34 mouse cellular contexts compared by ENCODE assay signal in the genomic region with DNA sequence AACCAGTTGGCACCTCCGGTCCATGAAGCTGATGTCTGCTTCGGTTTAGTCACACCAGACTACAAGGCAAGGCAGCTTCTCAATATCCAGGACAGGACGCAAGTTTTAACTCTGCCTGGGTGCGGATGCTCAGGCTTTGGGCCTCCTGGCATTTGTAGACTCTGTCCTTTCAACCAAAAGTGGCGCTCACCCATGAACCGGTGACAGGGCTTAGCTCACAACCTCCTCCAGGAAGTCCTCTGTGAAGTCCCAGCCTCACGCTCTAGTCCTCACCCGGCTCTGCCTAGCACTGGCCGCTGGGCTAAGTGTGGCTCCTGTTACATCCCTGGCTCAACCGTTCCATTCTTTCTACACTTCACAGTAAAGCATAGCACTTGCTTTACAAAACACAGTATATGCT. TPM values are rescaled to one million over a fixed set of nuclear protein-coding genes. Genes with fewer than 3 reads are reported as not detected.
A peak's percentile ranks its signal among the peaks of the same experiment; 100 is the strongest.
DNase-seq lines count a peak whose midpoint lies in the region; ATAC-seq and TF ChIP-seq lines count a peak whose summit lies in the region.
"Had no signal": no experiment of that assay in that cellular context is flagged by ENCODE, and none has a peak within 500 bp of the region (broad histone marks: within the 10 kb centered on the region; RNA-seq: fewer than 3 reads in every experiment).

No protein-coding gene starts in this region.

- H3K9me3 ChIP-seq in heart, embryonic 13.5 days, result no peaks in the 10 kb centered on the region
- H3K9me3 ChIP-seq in lung, embryonic 14.5 days (ENCODE audit: low read depth, low read length), result no peaks in the 10 kb centered on the region
- H3K9me3 ChIP-seq: forebrain, embryonic 10.5 days; forebrain, embryonic 15.5 days; G1E; hindbrain, embryonic 12.5 days; kidney, embryonic 15.5 days; limb, embryonic 12.5 days; liver, embryonic 15.5 days; lung, embryonic 15.5 days; neural tube, embryonic 12.5 days had no signal

- 55% methylated on average over 10 of the region's 10 CpGs for WGBS in heart, embryonic 13.5 days
- WGBS in lung, embryonic 14.5 days, result 89% methylated on average over 10 of the region's 10 CpGs

- H3K4me3 ChIP-seq in heart, embryonic 13.5 days, result peak overlapping the region; percentile 77
- no peak overlapping the region for H3K4me3 ChIP-seq in lung, embryonic 14.5 days (ENCODE audit: low read depth, low read length)
- H3K4me3 ChIP-seq: embryonic facial prominence, embryonic 13.5 days; forebrain, embryonic 10.5 days; forebrain, embryonic 15.5 days; hindbrain, embryonic 12.5 days; kidney, embryonic 15.5 days; left cerebral cortex, adult 2 months; limb, embryonic 12.5 days; liver, embryonic 15.5 days; lung, embryonic 15.5 days; neural tube, embryonic 12.5 days had no signal

- DNase-seq in heart, adult 11 months, result peak; percentile 90
- DNase-seq in heart, postnatal 36 days, result no peak
- no peak for DNase-seq in heart, postnatal 14 days
- DNase-seq in lung, embryonic 14.5 days, result no peak
- DNase-seq in lung, postnatal 36 days, result no peak
- DNase-seq in layer of hippocampus, adult 9-11 months, result no peak
- DNase-seq in cerebellum, postnatal 10 days, result no peak
- DNase-seq: adrenal gland, postnatal 14 days; cerebellum, adult 11-12 months; cerebellum, adult 9-11 months; kidney, adult 18-20 months; kidney, postnatal 25 days; right cerebral cortex, adult 18-20 months; thymus, postnatal 14 days had no signal

- intact Hi-C loops in heart, postnatal 36 days (cut with DNase I), result no loop called here
- intact Hi-C loops in heart, postnatal 14 days (cut with DNase I), result no loop called here

- peak overlapping the region; percentile 98 for H3K9ac ChIP-seq in heart, embryonic 13.5 days
- no peak overlapping the region for H3K9ac ChIP-seq in lung, embryonic 14.5 days
- H3K9ac ChIP-seq: embryonic facial prominence, embryonic 13.5 days; forebrain, embryonic 15.5 days; hindbrain, embryonic 12.5 days; kidney, embryonic 15.5 days; limb, embryonic 12.5 days; liver, embryonic 15.5 days; lung, embryonic 15.5 days; neural tube, embryonic 12.5 days had no signal

- H3K27ac ChIP-seq in heart, embryonic 13.5 days (replicated peaks), result peak overlapping the region; percentile 98
- H3K27ac ChIP-seq in lung, embryonic 14.5 days (ENCODE audit: low read depth), result no peak overlapping the region
- H3K27ac ChIP-seq: embryonic facial prominence, embryonic 13.5 days; forebrain, embryonic 10.5 days; forebrain, embryonic 15.5 days; hindbrain, embryonic 12.5 days; hindbrain, postnatal 0 days; kidney, embryonic 15.5 days; left cerebral cortex, adult 2 months; limb, embryonic 12.5 days; liver, embryonic 15.5 days; lung, embryonic 15.5 days; neural tube, embryonic 12.5 days had no signal

- peak overlapping the region; percentile 70 for H3K4me2 ChIP-seq in heart, embryonic 13.5 days
- H3K4me2 ChIP-seq in lung, embryonic 14.5 days, result peak overlapping the region; percentile 10; the same call in 1 of the 2 replicates
- H3K4me2 ChIP-seq: embryonic facial prominence, embryonic 13.5 days; forebrain, embryonic 15.5 days; hindbrain, embryonic 12.5 days; kidney, embryonic 15.5 days; limb, embryonic 12.5 days; liver, embryonic 15.5 days; lung, embryonic 15.5 days; midbrain, embryonic 11.5 days; neural tube, embryonic 12.5 days had no signal

- TF ChIP-seq CTCF in lung, embryonic 14.5 days (IDR thresholded peaks at IDR 0.05; ENCODE audit: low read depth), result no peak

- peaks cover 52% of the 10 kb centered on the region for H3K4me1 ChIP-seq in heart, embryonic 13.5 days
- H3K4me1 ChIP-seq in lung, embryonic 14.5 days (ENCODE audit: insufficient read depth), result no peaks in the 10 kb centered on the region; the same call in 1 of the 2 replicates
- H3K4me1 ChIP-seq: forebrain, embryonic 15.5 days; liver, embryonic 15.5 days; lung, embryonic 15.5 days had no signal

- H3K36me3 ChIP-seq in heart, embryonic 13.5 days, result peaks cover 26% of the 10 kb centered on the region
- H3K36me3 ChIP-seq in lung, embryonic 14.5 days (ENCODE audit: insufficient read depth), result no peaks in the 10 kb centered on the region
- H3K36me3 ChIP-seq: embryonic facial prominence, embryonic 13.5 days; forebrain, embryonic 10.5 days; forebrain, embryonic 15.5 days; G1E; hindbrain, embryonic 12.5 days; kidney, embryonic 15.5 days; limb, embryonic 12.5 days; liver, embryonic 15.5 days; lung, embryonic 15.5 days; neural tube, embryonic 12.5 days had no signal

- no peaks in the 10 kb centered on the region for H3K27me3 ChIP-seq in heart, embryonic 13.5 days (replicated peaks)
- H3K27me3 ChIP-seq in lung, embryonic 14.5 days (ENCODE audit: insufficient read depth, low read length), result no peaks in the 10 kb centered on the region
- H3K27me3 ChIP-seq: embryonic facial prominence, embryonic 13.5 days; forebrain, embryonic 15.5 days; hindbrain, embryonic 12.5 days; kidney, embryonic 15.5 days; lung, embryonic 15.5 days; neural tube, embryonic 12.5 days; Patski had no signal

- no peak for ATAC-seq in heart, embryonic 13.5 days (ENCODE audit: extremely low read depth, insufficient number of reproducible peaks, low FRiP score, low TSS enrichment)
- no peak for ATAC-seq in lung, embryonic 14.5 days (ENCODE audit: insufficient read depth)
- ATAC-seq: forebrain, embryonic 15.5 days; hindbrain, postnatal 0 days; midbrain, embryonic 16.5 days; Patski had no signal

RNA-seq across cellular contexts. Expression of a gene that starts 4.6 kb away (rescaled TPM):
- total RNA-seq in heart, postnatal 36 days (2021), result 100 to 1,000 TPM; 323 to 334 TPM
- polyA plus RNA-seq in heart, embryonic 13.5 days (2015; fragmentation: Nextera tagmentation; extraction: Ambion mirVana), result 41.5 and 42.9 TPM in 2 replicates
- 100 to 1,000 TPM; 401 to 402 TPM for total RNA-seq in heart, postnatal 14 days (2021)
- 2.7 and 2.9 TPM in 2 replicates for polyA plus RNA-seq in lung, embryonic 14.5 days (2014; fragmentation: Nextera tagmentation; extraction: Ambion mirVana)
- total RNA-seq: common myeloid progenitor, adult 5-6 weeks; megakaryocyte, adult 5-6 weeks had no signal
- polyA plus RNA-seq: G1E had no signal

RNA-seq across cellular contexts. Expression of a gene that starts 31.3 kb away (rescaled TPM):
- 10 to 100 TPM; 21.9 TPM for total RNA-seq in heart, postnatal 36 days (2021)
- 54.5 and 57.3 TPM in 2 replicates for polyA plus RNA-seq in heart, embryonic 13.5 days (2015; fragmentation: Nextera tagmentation; extraction: Ambion mirVana)
- total RNA-seq in heart, postnatal 14 days (2021), result 10 to 100 TPM; 22.3 to 25.3 TPM
- 90.7 and 91.9 TPM in 2 replicates for polyA plus RNA-seq in lung, embryonic 14.5 days (2014; fragmentation: Nextera tagmentation; extraction: Ambion mirVana)

RNA-seq across cellular contexts. Expression of a gene that starts 45.0 kb away (rescaled TPM):
- not detected for total RNA-seq in heart, postnatal 36 days (2021)
- 0.41 and 0.48 TPM in 2 replicates for polyA plus RNA-seq in heart, embryonic 13.5 days (2015; fragmentation: Nextera tagmentation; extraction: Ambion mirVana)
- total RNA-seq in heart, postnatal 14 days (2021), result not detected
- polyA plus RNA-seq in lung, embryonic 14.5 days (2014; fragmentation: Nextera tagmentation; extraction: Ambion mirVana), result 0.91 and 1.1 TPM in 2 replicates
- total RNA-seq: gastrocnemius, postnatal 4 days; liver, adult 2 months; megakaryocyte, adult 5-6 weeks had no signal
- polyA plus RNA-seq: G1E; liver, adult 2 months had no signal
